Mouse (Mus musculus): Measurements from ENCODE around the gene Mnd1. TPM values are rescaled to one million over a fixed set of nuclear protein-coding genes. Genes with fewer than 3 reads are reported as not detected.

The Mnd1 gene
- polyA plus RNA-seq, 1 experiment from 2014 or later: 11.8 TPM

DNA sequence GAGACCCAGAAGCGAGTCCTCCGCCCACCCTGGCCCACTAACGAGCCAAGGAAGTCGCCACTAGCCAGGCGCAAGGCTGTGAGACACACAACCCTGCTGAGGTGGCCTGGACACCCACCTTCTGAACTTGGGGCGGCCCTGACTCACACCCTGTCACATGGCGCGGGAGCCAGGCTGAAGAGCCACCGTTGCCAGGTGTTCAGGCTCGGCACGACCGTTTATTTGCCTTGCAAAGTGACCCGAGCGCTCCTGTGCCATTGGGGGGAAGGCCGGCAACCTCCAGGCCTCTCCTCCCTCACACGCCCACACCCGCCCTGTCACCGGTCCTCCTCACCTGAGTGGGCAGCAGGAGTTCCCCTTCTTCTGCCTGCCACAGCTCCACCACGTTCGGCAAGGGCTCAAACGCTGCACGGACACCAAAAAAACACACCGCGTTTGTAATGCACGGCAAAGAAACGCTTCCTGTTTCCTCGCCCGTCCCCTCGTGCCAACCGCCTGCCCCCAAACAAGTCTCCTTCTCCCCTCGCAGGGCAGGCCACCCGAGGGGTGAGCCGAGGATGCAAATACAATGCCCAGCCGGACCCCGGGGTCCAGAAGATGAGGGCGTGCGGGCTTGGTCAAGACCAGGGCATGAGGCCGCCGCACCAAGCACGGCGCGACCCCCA, 116.5 kb downstream of the Mnd1 start:
- no peaks in the 10 kb centered on the region for H3K27me3 ChIP-seq
- H3K9me3 ChIP-seq: no peaks in the 10 kb centered on the region
- H3K4me1 ChIP-seq: peaks cover 19% of the 10 kb centered on the region
- ATAC-seq (ENCODE audit: low FRiP score, low read depth): no peak
- peak overlapping the region; percentile 91 for H3K27ac ChIP-seq
- H3K36me3 ChIP-seq: peaks cover 9% of the 10 kb centered on the region; the same call in 1 of the 2 replicates
- H3K4me2 ChIP-seq (replicated peaks): peak overlapping the region; percentile 97
- peak overlapping the region; percentile 70 for H3K4me3 ChIP-seq
- peak overlapping the region; percentile 94 for H3K9ac ChIP-seq
- WGBS: under 1% methylated on average over 42 of the region's 42 CpGs

DNA sequence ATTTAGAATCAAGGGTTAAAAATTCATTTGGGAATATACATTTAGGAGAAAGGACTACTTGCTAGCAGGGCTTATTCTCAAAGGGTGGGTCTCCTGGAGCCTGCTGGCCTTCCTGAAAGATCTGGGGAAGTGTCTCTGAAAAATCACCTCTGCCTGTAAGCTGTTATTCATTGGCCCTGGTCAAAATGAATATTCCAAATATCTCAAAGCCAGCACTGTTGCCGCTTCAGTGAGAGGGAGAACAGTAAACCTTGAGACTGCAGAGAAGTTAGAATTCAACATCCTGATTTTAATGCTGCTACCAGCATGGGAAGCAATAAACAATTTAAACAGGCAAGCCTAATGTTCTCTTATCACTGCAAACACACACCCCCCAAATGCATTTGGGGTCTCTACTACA, 117.5 kb downstream of the Mnd1 start:
- ATAC-seq (ENCODE audit: low FRiP score, low read depth): no peak
- peaks cover 28% of the 10 kb centered on the region for H3K4me1 ChIP-seq
- no peak overlapping the region for H3K27ac ChIP-seq
- WGBS: 13% methylated on average over 1 of the region's 1 CpGs
- H3K9me3 ChIP-seq: no peaks in the 10 kb centered on the region
- H3K4me3 ChIP-seq: peak overlapping the region; percentile 70
- peaks cover 11% of the 10 kb centered on the region; the same call in 1 of the 2 replicates for H3K36me3 ChIP-seq
- H3K27me3 ChIP-seq: no peaks in the 10 kb centered on the region
- H3K4me2 ChIP-seq (replicated peaks): peak overlapping the region; percentile 97
- H3K9ac ChIP-seq: peak overlapping the region; percentile 94; the same call in 1 of the 2 replicates

Other genes starting within 250 kb of the Mnd1 start
- 60.0 and 62.5 TPM in 2 replicates for gene Tmem131l, start 115.6 kb downstream of the Mnd1 start, polyA plus RNA-seq (2015; fragmentation: Nextera tagmentation; extraction: Ambion mirVana)
- 1.3 and 1.5 TPM in 2 replicates for gene Gm6525, start 18.3 kb upstream of the Mnd1 start, polyA plus RNA-seq (2015; fragmentation: Nextera tagmentation; extraction: Ambion mirVana)
- gene Trim2, start 151.1 kb upstream of the Mnd1 start, polyA plus RNA-seq (2015; fragmentation: Nextera tagmentation; extraction: Ambion mirVana): 19.7 and 20.9 TPM in 2 replicates

Data from limb, embryonic 13.5 days (tissue).